Mouse (Mus musculus) kidney, postnatal 0 days (tissue): ENCODE measurements around the gene Spin1. TPM values are rescaled to one million over a fixed set of nuclear protein-coding genes. Genes with fewer than 3 reads are reported as not detected.

ENCODE experiments used
- ATAC-seq: fragments of 200-750 bp; cut with Nextera tagmentation; replicated peaks from 2 replicates; pipeline ENCODE4 v1.8.0; 2017; ENCODE audit warnings: low read depth, moderate number of reproducible peaks, moderate TSS enrichment, moderate library complexity; ENCODE audit not compliant: low FRiP score
- DNase-seq: peaks from one replicate; pipeline ENCODE4 v3.0.0-alpha.2; 2016; ENCODE audit warnings: low spot score
- H3K27ac ChIP-seq: fragments of 300-500 bp; sonication (generic); 2 replicates; pipeline ENCODE4 v1.5.1; 2014; ENCODE audit warnings: mild to moderate bottlenecking
- H3K27me3 ChIP-seq: fragments of 300-500 bp; sonication (generic); 2 replicates; pipeline ENCODE4 v1.6.1; 2014; ENCODE audit warnings: low read length, mixed read lengths; ENCODE audit not compliant: insufficient read depth
- H3K36me3 ChIP-seq: fragments of 300-500 bp; sonication (generic); 2 replicates; pipeline ENCODE4 v1.6.1; 2014; ENCODE audit warnings: low read length, mixed read lengths; ENCODE audit not compliant: insufficient read depth
- H3K4me1 ChIP-seq: fragments of 300-500 bp; sonication (generic); replicated peaks from 2 replicates; pipeline ENCODE4 v1.6.1; 2014; ENCODE audit warnings: antibody characterized with exemption, low read length, mixed read lengths; ENCODE audit not compliant: insufficient read depth
- H3K4me2 ChIP-seq: fragments of 300-500 bp; sonication (generic); 2 replicates; pipeline ENCODE4 v1.6.1; 2014; ENCODE audit warnings: mild to moderate bottlenecking, low read length, moderate library complexity, mixed read lengths
- H3K4me3 ChIP-seq: fragments of 300-500 bp; sonication (generic); replicated peaks from 2 replicates; pipeline ENCODE4 v1.5.1; 2014; ENCODE audit warnings: low read depth, low read length
- H3K9ac ChIP-seq: fragments of 300-500 bp; sonication (generic); 2 replicates; pipeline ENCODE4 v1.6.1; 2014; ENCODE audit warnings: low read depth, low read length
- H3K9me3 ChIP-seq: fragments of 300-500 bp; sonication (generic); replicated peaks from 2 replicates; pipeline ENCODE4 v1.6.1; 2016; ENCODE audit warnings: low read length, inconsistent platforms, mixed read lengths
- CTCF ChIP-seq: IDR thresholded peaks from 2 replicates; pipeline ENCODE4 v1.5.1; 2016; ENCODE audit warnings: antibody characterized with exemption, low read depth, mild to moderate bottlenecking, moderate library complexity
- WGBS: fragments of 180-500 bp; shearing (Covaris S2); extraction: QIAGEN DNeasy Blood & Tissue Kit; methylation state at CpG from one replicate; pipeline ENCODE4 v1.1.7; 2014; 5-methylcytosine and 5-hydroxymethylcytosine counted together
- polyA plus RNA-seq: library from polyadenylated mRNA; unstranded; fragments of >200 nt; fragmentation: Nextera tagmentation; extraction: Ambion mirVana; gene quantifications from 2 replicates; pipeline ENCODE4 v1.2.1, GENCODE M21; 2015

Gene Spin1
- polyA plus RNA-seq, 1 experiment from 2014 or later, result 67.6 TPM

DNA sequence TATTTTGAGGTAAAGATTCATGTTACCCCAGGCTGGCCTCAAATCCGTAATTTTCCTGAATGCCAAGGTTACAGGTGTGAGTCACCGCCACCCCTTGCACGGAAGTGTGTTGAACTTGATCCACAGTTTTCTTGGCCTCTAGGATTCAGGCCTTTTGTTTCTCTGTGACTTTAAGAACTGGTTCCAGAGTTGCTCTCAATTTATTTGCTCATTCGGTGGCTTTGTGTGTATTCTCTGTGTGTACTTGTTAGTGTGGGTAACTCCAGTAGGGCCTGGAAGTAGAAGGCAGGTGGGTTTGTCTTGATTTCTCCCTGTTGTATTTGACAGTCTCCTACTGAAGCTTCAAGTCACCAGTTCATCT is 53.0 kb downstream of the Spin1 start:
- Histone ChIP-seq H3K4me2 (no peak overlapping the region), H3K27ac (peak overlapping the region; percentile 61), H3K4me1 (0 out of 2 replicates have a peak, but pooled peaks cover 2% of the 10 kb centered on the region), H3K27me3 (no peaks in the 10 kb centered on the region), H3K36me3 (0 out of 2 replicates have a peak, but pooled peaks cover 23% of the 10 kb centered on the region), H3K4me3 (no peak overlapping the region), H3K9me3 (no peaks in the 10 kb centered on the region), H3K9ac (no peak overlapping the region)
- DNase-seq (no peak), ATAC-seq (peak; percentile 10; the same call in 1 of the 2 replicates)
- TF ChIP-seq CTCF, result no peak
- WGBS, result 68% methylated on average over 4 of the region's 4 CpGs

DNA sequence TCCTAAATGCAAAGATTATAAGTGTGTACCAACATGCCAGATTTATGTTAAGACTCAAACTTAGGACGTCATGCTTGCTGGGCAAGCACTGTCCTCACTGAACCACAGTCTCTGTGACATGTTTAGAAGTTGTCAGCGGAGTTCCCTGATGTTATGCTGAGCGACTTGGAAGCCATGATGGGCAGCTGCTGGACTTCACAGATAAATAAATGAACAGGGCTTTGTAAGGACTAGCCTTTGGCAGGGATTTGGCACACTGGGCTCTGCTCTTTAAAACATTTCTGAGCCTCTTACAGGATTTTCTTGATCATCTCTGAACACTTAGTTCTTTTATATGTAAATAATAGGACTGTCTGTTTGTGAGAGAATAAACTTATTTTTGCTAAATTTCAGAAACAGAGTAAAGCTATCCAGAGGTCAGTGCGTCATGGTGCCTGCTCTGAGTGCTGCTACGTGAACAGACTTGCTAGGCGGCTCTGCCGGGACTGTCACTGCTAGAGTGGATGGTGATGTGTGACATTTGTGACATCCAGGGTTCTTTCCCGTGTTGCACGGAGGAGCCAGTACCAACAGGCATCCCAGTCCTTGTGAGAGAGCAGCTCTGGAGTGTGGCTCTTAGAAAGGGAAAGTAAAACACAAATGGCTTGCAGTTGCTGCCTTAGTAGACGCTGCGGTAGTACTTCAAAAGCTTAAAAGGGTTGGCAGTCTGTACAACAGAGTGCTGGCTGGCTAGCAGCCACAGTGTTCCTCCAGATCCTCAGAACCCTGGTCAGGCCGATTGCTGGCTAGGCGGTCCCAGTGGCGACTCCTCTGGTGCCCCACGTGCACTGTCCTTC is 54.7 kb downstream of the Spin1 start:
- ATAC-seq, result no peak
- WGBS, result 88% methylated on average over 15 of the region's 15 CpGs
- no peak for DNase-seq

GRCm38 (mm10) chr13:51156014-51156386 is 55.3 kb downstream of the Spin1 start:
- H3K9ac ChIP-seq, result no peak overlapping the region
- H3K4me1 ChIP-seq, result 0 out of 2 replicates have a peak, but pooled peaks cover 2% of the 10 kb centered on the region
- H3K4me3 ChIP-seq, result no peak overlapping the region
- no peaks in the 10 kb centered on the region for H3K27me3 ChIP-seq
- no peaks in the 10 kb centered on the region for H3K9me3 ChIP-seq
- ATAC-seq (no peak), DNase-seq (no peak)
- H3K27ac ChIP-seq, result no peak overlapping the region
- H3K4me2 ChIP-seq, result no peak overlapping the region
- TF ChIP-seq CTCF, result no peak
- WGBS, result 99% methylated on average over 6 of the region's 6 CpGs
- 0 out of 2 replicates have a peak, but pooled peaks cover 13% of the 10 kb centered on the region for H3K36me3 ChIP-seq

More for the DNA sequence above, 54.7 kb downstream of the Spin1 start:
- no peak overlapping the region for H3K4me3 ChIP-seq
- no peak overlapping the region for H3K27ac ChIP-seq
- H3K9me3 ChIP-seq, result no peaks in the 10 kb centered on the region
- H3K4me1 ChIP-seq, result 0 out of 2 replicates have a peak, but pooled peaks cover 2% of the 10 kb centered on the region
- H3K4me2 ChIP-seq, result no peak overlapping the region
- TF ChIP-seq CTCF, result no peak
- no peaks in the 10 kb centered on the region for H3K27me3 ChIP-seq
- H3K9ac ChIP-seq, result no peak overlapping the region
- H3K36me3 ChIP-seq, result 0 out of 2 replicates have a peak, but pooled peaks cover 15% of the 10 kb centered on the region

- no peak for ATAC-seq
Measured at GRCm38 (mm10) chr13:51157291-51157690, 56.6 kb downstream of the Spin1 start.

GRCm38 (mm10) chr13:51161672-51162071 is 61.0 kb downstream of the Spin1 start:
- H3K36me3 ChIP-seq, result no peaks in the 10 kb centered on the region
- TF ChIP-seq CTCF, result no peak
- H3K27me3 ChIP-seq, result no peaks in the 10 kb centered on the region
- DNase-seq (no peak), ATAC-seq (no peak)
- H3K4me3 ChIP-seq, result no peak overlapping the region
- no peak overlapping the region for H3K9ac ChIP-seq
- H3K4me2 ChIP-seq, result no peak overlapping the region
- no peak overlapping the region for H3K27ac ChIP-seq
- WGBS, result 80% methylated on average over 2 of the region's 2 CpGs
- H3K9me3 ChIP-seq, result no peaks in the 10 kb centered on the region
- H3K4me1 ChIP-seq, result no peaks in the 10 kb centered on the region

More at GRCm38 (mm10) chr13:51157291-51157690, 56.6 kb downstream of the Spin1 start:
- no peaks in the 10 kb centered on the region for H3K27me3 ChIP-seq
- H3K9me3 ChIP-seq, result no peaks in the 10 kb centered on the region
- H3K9ac ChIP-seq, result no peak overlapping the region
- no peak overlapping the region for H3K27ac ChIP-seq
- H3K36me3 ChIP-seq, result 0 out of 2 replicates have a peak, but pooled peaks cover 13% of the 10 kb centered on the region
- no peak overlapping the region for H3K4me2 ChIP-seq
- no peak for DNase-seq
- H3K4me3 ChIP-seq, result no peak overlapping the region
- H3K4me1 ChIP-seq, result 0 out of 2 replicates have a peak, but pooled peaks cover 2% of the 10 kb centered on the region
- WGBS, result 46% methylated on average over 3 of the region's 3 CpGs
- TF ChIP-seq CTCF, result no peak

- 70% methylated on average over 6 of the region's 6 CpGs for WGBS
- Histone ChIP-seq H3K4me1 (no peaks in the 10 kb centered on the region), H3K36me3 (no peaks in the 10 kb centered on the region), H3K4me2 (no peak overlapping the region), H3K9me3 (no peaks in the 10 kb centered on the region), H3K4me3 (no peak overlapping the region), H3K27me3 (no peaks in the 10 kb centered on the region), H3K9ac (no peak overlapping the region), H3K27ac (no peak overlapping the region)
- no peak for ATAC-seq
- DNase-seq, result no peak
- no peak for TF ChIP-seq CTCF
Measured at GRCm38 (mm10) chr13:51162246-51162645, 61.6 kb downstream of the Spin1 start.
